Mouse (Mus musculus): ENCODE measurements around the gene Plcb4. TPM values are rescaled to one million over a fixed set of nuclear protein-coding genes. Genes with fewer than 3 reads are reported as not detected.

Plcb4 gene
- total and polyA plus RNA-seq, 3 experiments = not detected

GRCm38 (mm10) chr2:135680001-135680400 lies 21.2 kb downstream of the Plcb4 start:
- Histone ChIP-seq H3K27me3 (replicated peaks) (no peaks in the 10 kb centered on the region), H3K9me3 (replicated peaks; ENCODE audit: low read length) (peaks cover 59% of the 10 kb centered on the region), H3K27ac (ENCODE audit: insufficient read depth, low read depth) (no peak overlapping the region), H3K9ac (ENCODE audit: insufficient read depth, low read depth) (no peak overlapping the region), H3K4me1 (ENCODE audit: control insufficient read depth in 1 of 2, insufficient read depth in 2 of 2) (no peaks in the 10 kb centered on the region), H3K4me3 (replicated peaks in 1 of 3; ENCODE audit: low read depth in 2 of 3, low read length in 2 of 3, poor library complexity in 1 of 3) (no peak overlapping the region), H3K4me2 (ENCODE audit: insufficient read depth, low read depth, poor library complexity, severe bottlenecking) (no peak overlapping the region), H3K79me2 (replicated peaks; ENCODE audit: control insufficient read depth, extremely low read depth, insufficient read depth, poor library complexity, severe bottlenecking) (no peaks in the 10 kb centered on the region), H3K36me3 (replicated peaks in 1 of 2; ENCODE audit: control insufficient read depth in 1 of 2, insufficient read depth in 1 of 2, low read length in 1 of 2) (no peaks in the 10 kb centered on the region)
- no peak for TF ChIP-seq MYC (IDR thresholded peaks at IDR 0.05; ENCODE audit: low read depth, low read length)
- no peak for TF ChIP-seq MEF2A (IDR thresholded peaks at IDR 0.05; ENCODE audit: borderline replicate concordance, low read depth, low read length)
- TF ChIP-seq SIN3A (IDR thresholded peaks at IDR 0.05; ENCODE audit: low read length) = no peak
- no peak for TF ChIP-seq JUN (IDR thresholded peaks at IDR 0.05; ENCODE audit: insufficient read depth, low read depth, low read length)
- TF ChIP-seq E2F4 (IDR thresholded peaks at IDR 0.05; ENCODE audit: insufficient replicate concordance, low read depth, low read length) = no peak
- no peak for TF ChIP-seq ZKSCAN1 (IDR thresholded peaks at IDR 0.05; ENCODE audit: borderline replicate concordance, low read depth, low read length)
- TF ChIP-seq CHD1 (IDR thresholded peaks at IDR 0.05; ENCODE audit: low read depth, low read length) = no peak
- no peak for TF ChIP-seq MAZ (IDR thresholded peaks at IDR 0.05; ENCODE audit: low read depth, low read length)
- no peak for TF ChIP-seq HCFC1 (IDR thresholded peaks at IDR 0.05; ENCODE audit: low read depth, low read length)
- no peak for TF ChIP-seq PAX5 (IDR thresholded peaks at IDR 0.05; ENCODE audit: low read length)
- no peak for TF ChIP-seq MAFK (IDR thresholded peaks at IDR 0.05; ENCODE audit: insufficient replicate concordance, low read length)
- TF ChIP-seq MXI1 (IDR thresholded peaks at IDR 0.05; ENCODE audit: low read depth, low read length) = no peak
- no peak for TF ChIP-seq TCF12 (IDR thresholded peaks at IDR 0.05; ENCODE audit: low read depth, low read length)
- no peak for TF ChIP-seq ZC3H11A (IDR thresholded peaks at IDR 0.05; ENCODE audit: low read depth, low read length)
- no peak for TF ChIP-seq ETS1 (conservative IDR thresholded peaks at IDR 0.05; ENCODE audit: low read depth, low read length)
- no peak for TF ChIP-seq EP300 (IDR thresholded peaks at IDR 0.05; ENCODE audit: low read length)
- no peak for TF ChIP-seq RAD21 (IDR thresholded peaks at IDR 0.05; ENCODE audit: low read depth, low read length)
- TF ChIP-seq ZMIZ1 (IDR thresholded peaks at IDR 0.05; ENCODE audit: low read depth, low read length) = no peak
- dilution Hi-C loops (cut with MboI; ENCODE audit: extremely low pct_ligation_motif_present, extremely low pct_unique_long_range_greater_than_20kb, low sequenced_read_pairs) = no loop called here
- in situ Hi-C loops (cut with MboI; ENCODE audit: low pct_ligation_motif_present, low pct_unique_long_range_greater_than_20kb, low sequenced_read_pairs) = no loop called here
- DNase-seq (ENCODE audit: extremely low read depth) = no peak

- H3K9me3 ChIP-seq (replicated peaks; ENCODE audit: low read length) = peaks cover 57% of the 10 kb centered on the region
- no peak overlapping the region for H3K9ac ChIP-seq (ENCODE audit: insufficient read depth, low read depth)
- dilution Hi-C loops (cut with MboI; ENCODE audit: extremely low pct_ligation_motif_present, extremely low pct_unique_long_range_greater_than_20kb, low sequenced_read_pairs) (no loop called here), in situ Hi-C loops (cut with MboI; ENCODE audit: low pct_ligation_motif_present, low pct_unique_long_range_greater_than_20kb, low sequenced_read_pairs) (no loop called here)
- no peaks in the 10 kb centered on the region for H3K36me3 ChIP-seq (replicated peaks in 1 of 2; ENCODE audit: control insufficient read depth in 1 of 2, insufficient read depth in 1 of 2, low read length in 1 of 2)
- H3K27me3 ChIP-seq (replicated peaks) = no peaks in the 10 kb centered on the region
- no peak overlapping the region for H3K27ac ChIP-seq (ENCODE audit: insufficient read depth, low read depth)
- no peak for DNase-seq (ENCODE audit: extremely low read depth)
- no peak overlapping the region for H3K4me2 ChIP-seq (ENCODE audit: insufficient read depth, low read depth, poor library complexity, severe bottlenecking)
- no peaks in the 10 kb centered on the region for H3K4me1 ChIP-seq (ENCODE audit: control insufficient read depth in 1 of 2, insufficient read depth in 2 of 2)
- no peaks in the 10 kb centered on the region for H3K79me2 ChIP-seq (replicated peaks; ENCODE audit: control insufficient read depth, extremely low read depth, insufficient read depth, poor library complexity, severe bottlenecking)
- no peak overlapping the region for H3K4me3 ChIP-seq (replicated peaks in 1 of 3; ENCODE audit: low read depth in 2 of 3, low read length in 2 of 3, poor library complexity in 1 of 3)
- no peak for TF ChIP-seq MAFK (IDR thresholded peaks at IDR 0.05; ENCODE audit: insufficient replicate concordance, low read length)
- no peak for TF ChIP-seq MAX (IDR thresholded peaks at IDR 0.05; ENCODE audit: low read length)
Measured at GRCm38 (mm10) chr2:135680406-135681134, 21.8 kb downstream of the Plcb4 start.

Measured in CH12.LX (cell line).